Mouse (Mus musculus) C2C12 (cell line): ENCODE results near the gene Tbc1d9.

Source experiments
- CEBPB ChIP-seq: IDR thresholded peaks from one replicate; pipeline ENCODE4 v1.6.1; 2011; ENCODE audit warnings: low read depth, mild to moderate bottlenecking, control low read depth, moderate library complexity
- CTCF ChIP-seq: IDR thresholded peaks from one replicate; pipeline ENCODE4 v1.5.1; 2011; ENCODE audit not compliant: control insufficient read depth, insufficient read depth, insufficient read length
- MAX ChIP-seq: IDR thresholded peaks from one replicate; pipeline ENCODE4 v1.6.1; 2011; ENCODE audit warnings: mild to moderate bottlenecking, control low read depth
- MYOD1 ChIP-seq: IDR thresholded peaks from one replicate; pipeline ENCODE4 v1.6.1; 2011; ENCODE audit warnings: low read depth; ENCODE audit not compliant: control insufficient read depth, insufficient read length
- MYOG ChIP-seq: IDR thresholded peaks from one replicate; pipeline ENCODE4 v1.6.1; 2011; ENCODE audit not compliant: control insufficient read depth, insufficient read length; ENCODE audit errors: extremely low read depth
- USF1 ChIP-seq: IDR thresholded peaks from one replicate; pipeline ENCODE4 v1.6.1; 2011; ENCODE audit warnings: low read depth, mild to moderate bottlenecking, control low read depth, moderate library complexity

- TF ChIP-seq CTCF: no peak
- no peak for TF ChIP-seq MYOD1
- TF ChIP-seq MAX: no peak
- TF ChIP-seq CEBPB: no peak
- TF ChIP-seq MYOG: no peak
- TF ChIP-seq USF1: no peak
Observed at GRCm38 (mm10) chr8:83170894-83171293, 5.7 kb downstream of the Tbc1d9 start.
